Mouse (Mus musculus): ENCODE measurements around the gene H2-Q10.
"Not testable (repeated sequence)": the region's sequence is repeated elsewhere in the genome, so short reads cannot be mapped to it uniquely, and the experiment has no call there.

- not testable (repeated sequence) for TF ChIP-seq GATA1, TAL1 (IDR thresholded peaks at IDR 0.05; ENCODE audit: low read length)
Measured at GRCm38 (mm10) chr17:35438885-35439284, 31.0 kb upstream of the H2-Q10 start, which contains the start of gene H2-Q7.
